Mouse (Mus musculus) brain, embryonic 18.5 days (tissue): ENCODE measurements at regions not wholly inside any gene's neighbourhood (a gene's known extent, or its start where the extent isn't known, plus 50 kb on each side); places are given as distances from the start of the nearest gene placed in this dataset.

Source experiments
- DNase-seq: peaks from one replicate; pipeline ENCODE4 v3.0.0-alpha.2; 2012; ENCODE audit warnings: low read depth, low spot score

DNA sequence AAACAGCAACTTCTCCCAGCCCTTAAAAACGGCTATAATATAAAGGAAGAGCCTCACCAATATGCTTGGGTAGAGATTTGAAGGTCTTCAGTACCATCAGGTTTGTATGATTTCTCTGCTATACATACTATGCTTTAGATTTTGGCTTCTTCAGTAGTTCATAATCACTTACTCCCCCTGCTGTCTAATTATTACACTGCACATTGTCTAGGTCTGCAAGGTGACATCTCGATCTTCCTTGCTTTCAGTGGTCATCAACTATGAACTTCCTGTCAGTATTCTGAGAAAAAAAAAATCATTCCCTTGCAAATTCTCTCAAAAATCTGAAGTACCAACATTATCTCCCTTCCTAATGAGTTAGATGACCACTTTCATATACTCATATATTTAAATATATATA, 225.4 kb upstream of the Galnt5 start:
- DNase-seq, result no peak

DNA sequence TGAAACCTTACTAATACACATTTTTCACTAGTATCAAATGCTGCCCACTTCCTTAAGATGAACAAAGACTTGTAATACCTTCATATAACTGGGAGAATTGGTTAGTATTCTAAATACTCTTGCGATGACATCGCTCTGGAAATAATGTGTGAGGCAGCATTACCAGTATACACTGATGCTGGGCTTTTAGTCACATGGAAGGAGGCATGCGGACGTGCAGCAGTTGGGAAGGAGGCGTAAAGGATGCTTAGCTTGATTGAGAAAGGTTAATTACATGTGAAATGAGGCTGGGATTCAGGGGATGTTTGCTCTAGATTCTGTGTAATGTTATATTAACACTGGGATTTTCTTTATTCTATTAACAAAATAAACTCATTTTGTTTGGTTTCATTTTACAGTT, 221.5 kb upstream of the Galnt5 start:
- no peak for DNase-seq

DNA sequence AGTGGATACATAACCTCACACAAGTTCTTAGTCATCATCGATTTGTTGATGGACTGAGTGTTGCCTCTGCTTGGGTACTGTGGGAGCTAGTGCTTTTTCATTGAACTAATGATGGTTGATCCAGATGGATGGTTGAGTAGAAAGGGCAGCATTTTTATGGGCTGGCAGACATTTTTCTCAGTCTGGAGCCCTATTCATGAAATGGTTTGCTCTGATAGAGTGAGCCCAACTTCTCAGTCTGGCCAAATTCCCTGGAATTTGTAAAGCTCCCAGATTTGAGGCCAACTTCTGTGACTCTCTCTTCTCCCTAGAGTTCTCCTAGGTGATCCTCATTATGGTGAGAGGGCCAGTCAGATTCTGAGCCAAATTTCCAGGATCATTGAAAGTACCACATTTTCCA, 216.8 kb upstream of the Galnt5 start:
- no peak for DNase-seq

GRCm38 (mm10) chr2:57793519-57794296, 204.0 kb upstream of the Galnt5 start:
- DNase-seq, result no peak

GRCm38 (mm10) chr2:57799279-57799678, 198.4 kb upstream of the Galnt5 start:
- DNase-seq, result no peak

- no peak for DNase-seq
These were observed 189.8 kb upstream of the Galnt5 start for GRCm38 (mm10) chr2:57807911-57808310.

GRCm38 (mm10) chr2:57812996-57813395, 184.7 kb upstream of the Galnt5 start:
- no peak for DNase-seq

DNA sequence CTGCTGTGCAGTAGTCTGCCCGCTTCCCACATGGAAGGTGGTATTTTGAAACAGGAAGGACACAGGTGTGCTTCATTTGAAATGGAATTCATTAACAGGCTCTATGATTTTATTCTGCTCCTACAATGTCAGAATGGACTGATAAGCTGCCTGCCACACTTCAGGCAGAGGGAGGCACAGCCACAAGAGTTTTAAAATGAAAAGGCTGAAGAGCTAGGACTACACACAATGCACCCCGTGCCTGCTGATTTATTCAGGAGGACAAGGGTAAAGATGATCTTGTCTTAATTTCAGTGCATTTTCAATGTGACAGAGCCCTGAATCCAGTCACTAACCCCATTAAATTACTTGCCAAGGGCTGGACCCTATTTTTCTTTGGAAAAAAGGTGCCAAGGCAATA, 177.3 kb upstream of the Galnt5 start:
- DNase-seq, result no peak

GRCm38 (mm10) chr2:57820923-57821322, 176.8 kb upstream of the Galnt5 start:
- no peak for DNase-seq

DNA sequence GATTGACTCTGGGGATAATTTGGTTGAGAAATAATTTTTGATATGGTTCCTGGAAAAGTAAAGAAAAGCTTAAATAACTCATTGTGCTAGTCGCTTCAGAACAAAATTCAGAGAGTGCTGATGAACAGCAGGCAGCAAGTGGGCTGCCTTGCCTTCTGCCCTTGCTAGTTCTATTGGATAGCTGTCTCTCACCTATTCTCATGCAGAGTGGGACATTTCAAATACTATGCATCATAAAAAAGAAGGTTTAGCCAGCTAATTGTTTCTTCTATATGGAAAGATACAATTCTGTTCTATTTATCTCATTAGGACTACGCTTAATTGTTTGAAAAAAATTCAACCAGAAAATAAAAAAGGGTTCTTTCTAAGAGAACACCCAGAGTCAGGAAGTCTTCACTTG, 169.4 kb upstream of the Galnt5 start:
- DNase-seq, result no peak

GRCm38 (mm10) chr2:57832565-57833355, 164.9 kb upstream of the Galnt5 start:
- DNase-seq, result peak; percentile 24

DNA sequence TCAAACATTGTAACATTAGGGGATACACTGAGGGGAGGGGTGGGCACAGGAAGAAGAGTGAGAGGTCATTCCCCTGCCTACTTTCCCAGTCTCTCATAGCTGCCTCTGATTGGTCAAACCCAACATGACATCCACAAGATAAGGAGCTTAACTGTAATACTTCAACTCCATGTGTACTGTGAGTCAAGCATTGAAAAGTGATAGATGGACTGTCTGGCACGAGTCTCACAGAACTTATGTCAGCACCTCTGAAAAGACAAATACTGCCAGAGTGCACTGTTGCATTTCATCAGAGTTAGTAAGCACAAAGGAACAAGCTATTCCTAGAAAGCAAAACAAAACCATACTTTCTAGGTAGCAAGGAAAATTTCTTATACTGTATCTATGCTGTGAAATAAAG, 152.5 kb upstream of the Galnt5 start:
- no peak for DNase-seq

DNA sequence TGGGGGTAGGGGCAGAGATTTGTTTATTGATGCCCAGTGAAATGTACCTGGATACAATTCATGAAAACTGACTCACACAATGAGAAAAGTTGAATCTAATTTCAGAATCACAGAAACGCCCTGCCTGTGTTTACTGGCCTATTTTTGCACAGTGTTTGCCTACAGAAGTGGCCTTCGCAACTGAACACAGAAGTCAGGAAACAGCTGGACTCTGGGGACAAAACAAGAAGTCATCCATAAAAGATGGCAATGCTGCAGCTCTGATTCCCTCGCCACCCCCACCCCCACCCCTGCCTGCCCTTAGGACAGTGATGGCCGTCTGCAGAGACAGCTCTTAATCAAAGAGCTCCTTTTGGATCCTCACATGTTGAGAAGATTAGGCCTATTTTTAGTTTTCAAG, 150.0 kb upstream of the Galnt5 start:
- DNase-seq, result no peak

DNA sequence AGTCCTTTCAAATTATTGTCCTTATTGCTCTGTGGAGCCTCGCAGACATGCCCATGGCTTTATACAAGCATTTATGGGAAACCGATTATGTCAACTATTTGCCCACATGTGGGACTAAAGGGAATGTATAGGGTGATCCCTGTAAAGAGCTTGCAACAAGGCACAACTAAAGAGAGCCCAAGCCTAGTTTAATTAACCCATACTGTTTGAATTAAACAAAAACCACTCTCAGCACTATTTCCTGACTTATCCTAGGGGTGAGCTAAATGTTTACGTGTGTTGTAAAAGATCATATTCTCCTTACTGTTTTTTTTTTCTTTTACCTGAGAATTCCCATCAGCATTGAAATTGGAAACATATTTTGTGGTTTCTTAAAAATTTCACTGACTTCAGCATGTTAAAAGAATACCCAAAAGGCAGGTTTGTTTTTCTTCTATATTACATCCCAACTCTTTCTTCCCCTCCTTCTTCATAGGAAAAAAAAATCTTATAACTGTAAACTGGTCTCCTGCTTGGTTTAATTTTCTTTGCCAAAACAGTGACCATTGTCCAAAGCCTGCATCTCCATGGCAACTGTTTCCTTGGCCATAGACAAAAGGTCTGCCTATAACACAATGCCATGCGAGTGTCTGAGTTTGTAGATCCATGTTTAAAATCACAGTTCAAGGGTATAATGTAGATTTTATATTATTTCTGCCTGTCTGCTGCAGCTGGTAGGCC, 148.2 kb upstream of the Galnt5 start:
- no peak for DNase-seq

DNA sequence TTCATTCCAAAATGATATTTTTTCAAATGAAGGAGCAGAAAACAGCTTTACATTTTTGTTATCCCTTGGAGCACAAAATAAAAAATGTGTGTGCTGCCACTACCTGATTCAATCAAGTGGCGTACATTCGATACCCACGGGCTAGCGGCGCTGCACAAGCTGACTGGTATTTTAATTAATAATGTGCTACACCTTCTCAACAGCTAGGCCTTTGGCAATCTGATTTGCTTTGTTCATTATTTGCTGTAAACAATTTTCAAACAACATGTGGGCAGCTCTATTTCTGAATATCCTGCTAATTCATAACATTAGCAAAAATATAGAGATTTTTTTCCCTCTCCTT, 147.7 kb upstream of the Galnt5 start:
- no peak for DNase-seq

- DNase-seq, result no peak
These were observed 141.1 kb upstream of the Galnt5 start for GRCm38 (mm10) chr2:57856524-57857107.

DNA sequence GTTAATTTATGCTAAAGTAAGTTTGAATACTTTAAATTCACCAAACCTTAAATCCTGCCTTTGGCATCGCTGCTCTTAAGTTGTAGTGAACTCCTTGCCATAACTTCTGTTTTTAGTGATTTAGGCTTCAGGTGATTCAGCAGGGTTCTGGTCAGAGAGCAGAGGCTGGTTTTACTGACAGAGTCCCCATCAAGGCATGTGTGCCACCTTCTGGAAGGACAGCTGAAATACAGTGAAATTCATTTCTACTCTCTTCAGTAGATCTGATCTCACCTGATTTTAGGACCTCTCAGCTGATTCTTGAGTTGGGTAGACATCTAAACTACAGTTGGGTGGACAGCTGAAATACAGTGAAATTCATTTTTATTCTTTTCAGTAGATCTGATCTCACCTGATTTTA, 132.4 kb upstream of the Galnt5 start:
- DNase-seq, result no peak

- DNase-seq, result no peak
These were observed 129.6 kb upstream of the Galnt5 start for GRCm38 (mm10) chr2:57868046-57868445.

- no peak for DNase-seq
These were observed 97.5 kb upstream of the Galnt5 start for GRCm38 (mm10) chr2:57900168-57900567.

DNA sequence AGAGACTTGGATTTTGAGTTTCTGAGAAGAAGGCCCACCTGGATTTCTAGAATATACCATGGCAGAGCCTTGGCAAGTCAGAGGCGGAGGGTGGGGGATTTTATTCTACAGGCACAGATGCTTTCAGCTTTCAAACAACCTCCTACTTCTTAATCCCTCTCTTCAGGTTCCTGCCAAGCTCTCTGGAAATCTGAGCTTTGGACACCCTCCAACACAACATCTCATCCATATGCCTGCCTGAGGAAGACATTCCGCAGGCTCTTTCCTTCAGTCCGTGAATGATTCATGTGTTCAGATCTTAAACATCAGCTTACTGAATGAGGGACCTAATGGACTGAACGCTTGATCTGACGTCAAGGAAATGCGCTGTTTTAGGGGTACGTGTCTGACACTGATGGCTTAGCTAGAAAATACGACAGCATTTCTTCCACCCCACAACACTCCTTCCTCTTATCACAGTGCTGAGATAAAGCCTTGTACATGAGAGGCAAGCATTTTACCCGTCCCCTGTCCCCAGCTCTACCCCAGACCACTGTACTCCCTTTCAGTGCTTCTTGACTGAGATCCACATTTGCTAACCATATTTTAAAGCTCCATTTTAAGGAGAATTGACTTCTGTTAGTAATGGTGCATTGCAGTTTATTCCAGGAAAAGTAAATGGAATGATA, 97.0 kb upstream of the Galnt5 start:
- DNase-seq, result no peak

GRCm38 (mm10) chr2:57905184-57905583, 92.5 kb upstream of the Galnt5 start:
- peak; percentile 49 for DNase-seq

DNA sequence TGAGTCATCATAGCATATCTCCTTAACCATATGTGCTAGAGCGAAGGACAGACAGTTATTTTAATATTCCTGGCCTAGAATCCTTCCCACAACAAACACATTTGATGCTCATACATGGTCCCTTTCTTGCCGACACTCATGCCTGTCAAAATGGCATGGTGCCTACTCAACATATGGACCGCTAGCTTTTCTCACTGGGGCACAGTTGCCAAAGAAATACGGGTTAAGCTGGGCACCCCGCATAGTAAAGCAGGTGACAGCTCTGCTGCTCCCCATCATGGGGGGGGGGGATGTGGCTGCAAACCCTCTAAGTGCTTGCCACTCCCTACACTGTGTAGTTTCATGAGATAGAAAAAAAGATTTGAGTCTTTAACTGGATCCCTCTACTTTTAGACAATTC, 90.7 kb upstream of the Galnt5 start:
- peak; percentile 69 for DNase-seq
